Mouse (Mus musculus) stomach, embryonic 14.5 days (tissue): ENCODE measurements around the gene Prkcz. TPM values are rescaled to one million over a fixed set of nuclear protein-coding genes. Genes with fewer than 3 reads are reported as not detected.

Experiments used
- ATAC-seq: fragments of 200-750 bp; cut with Nextera tagmentation; 2 replicates; pipeline ENCODE4 v1.8.0; 2017; ENCODE audit warnings: low read depth, moderate TSS enrichment; ENCODE audit not compliant: insufficient number of reproducible peaks, insufficient read depth, low FRiP score
- H3K27ac ChIP-seq: fragments of 300-500 bp; sonication (generic); 2 replicates; pipeline ENCODE4 v1.5.1; 2014; ENCODE audit warnings: mild to moderate bottlenecking, low read length, moderate library complexity, mixed read lengths
- H3K27me3 ChIP-seq: fragments of 300-500 bp; sonication (generic); 2 replicates; pipeline ENCODE4 v1.6.1; 2014; ENCODE audit warnings: low read length, control low read depth, mixed read lengths; ENCODE audit not compliant: control insufficient read depth, insufficient read depth
- H3K36me3 ChIP-seq: fragments of 300-500 bp; sonication (generic); 2 replicates; pipeline ENCODE4 v1.6.1; 2014; ENCODE audit warnings: mild to moderate bottlenecking, control low read depth, low read length, moderate library complexity, mixed read lengths; ENCODE audit not compliant: control insufficient read depth, insufficient read depth
- H3K4me1 ChIP-seq: fragments of 300-500 bp; sonication (generic); 2 replicates; pipeline ENCODE4 v1.6.1; 2014; ENCODE audit warnings: low read length, control low read depth, mixed read lengths; ENCODE audit not compliant: control insufficient read depth, insufficient read depth
- H3K4me2 ChIP-seq: fragments of 300-500 bp; sonication (generic); replicated peaks from 2 replicates; pipeline ENCODE4 v1.6.1; 2014; ENCODE audit warnings: low read depth, low read length, control low read depth
- H3K4me3 ChIP-seq: fragments of 300-500 bp; sonication (generic); 2 replicates; pipeline ENCODE4 v1.5.1; 2014; ENCODE audit warnings: low read depth, low read length, control low read depth
- H3K9ac ChIP-seq: fragments of 300-500 bp; sonication (generic); replicated peaks from 2 replicates; pipeline ENCODE4 v1.6.1; 2014; ENCODE audit warnings: low read depth, mild to moderate bottlenecking, control low read depth, low read length, moderate library complexity, mixed read lengths
- H3K9me3 ChIP-seq: fragments of 300-500 bp; sonication (generic); 2 replicates; pipeline ENCODE4 v1.6.1; 2016; ENCODE audit warnings: low read depth, low read length, control low read depth; ENCODE audit not compliant: control insufficient read depth
- WGBS: fragments of 180-500 bp; shearing (Covaris S2); extraction: QIAGEN DNeasy Blood & Tissue Kit; methylation state at CpG from one replicate; pipeline ENCODE4 v1.1.7; 2014; 5-methylcytosine and 5-hydroxymethylcytosine counted together
- polyA plus RNA-seq: library from polyadenylated mRNA; unstranded; fragments of >200 nt; fragmentation: Nextera tagmentation; extraction: Ambion mirVana; gene quantifications from 2 replicates; pipeline ENCODE4 v1.2.1, GENCODE M21; 2014

The Prkcz gene
- polyA plus RNA-seq, 1 experiment from 2014 or later = 12.9 TPM

GRCm38 (mm10) chr4:155236737-155237385 lies 124.3 kb downstream of the Prkcz start:
- Histone ChIP-seq H3K27ac (peak overlapping the region; percentile 99), H3K4me1 (peaks cover 39% of the 10 kb centered on the region), H3K9me3 (no peaks in the 10 kb centered on the region), H3K4me3 (no peak overlapping the region), H3K27me3 (no peaks in the 10 kb centered on the region), H3K36me3 (no peaks in the 10 kb centered on the region), H3K9ac (no peak overlapping the region), H3K4me2 (no peak overlapping the region)
- no peak for ATAC-seq
- 77% methylated on average over 12 of the region's 12 CpGs for WGBS

GRCm38 (mm10) chr4:155235311-155236119 lies 125.6 kb downstream of the Prkcz start:
- 9% methylated on average over 18 of the region's 18 CpGs for WGBS
- Histone ChIP-seq H3K27ac (peak overlapping the region; percentile 99), H3K9ac (no peak overlapping the region; the same call in 1 of the 2 replicates), H3K4me1 (peaks cover 39% of the 10 kb centered on the region), H3K9me3 (no peaks in the 10 kb centered on the region), H3K27me3 (no peaks in the 10 kb centered on the region), H3K36me3 (no peaks in the 10 kb centered on the region), H3K4me3 (no peak overlapping the region), H3K4me2 (peak overlapping the region; percentile 30)
- peak; percentile 83 for ATAC-seq

DNA sequence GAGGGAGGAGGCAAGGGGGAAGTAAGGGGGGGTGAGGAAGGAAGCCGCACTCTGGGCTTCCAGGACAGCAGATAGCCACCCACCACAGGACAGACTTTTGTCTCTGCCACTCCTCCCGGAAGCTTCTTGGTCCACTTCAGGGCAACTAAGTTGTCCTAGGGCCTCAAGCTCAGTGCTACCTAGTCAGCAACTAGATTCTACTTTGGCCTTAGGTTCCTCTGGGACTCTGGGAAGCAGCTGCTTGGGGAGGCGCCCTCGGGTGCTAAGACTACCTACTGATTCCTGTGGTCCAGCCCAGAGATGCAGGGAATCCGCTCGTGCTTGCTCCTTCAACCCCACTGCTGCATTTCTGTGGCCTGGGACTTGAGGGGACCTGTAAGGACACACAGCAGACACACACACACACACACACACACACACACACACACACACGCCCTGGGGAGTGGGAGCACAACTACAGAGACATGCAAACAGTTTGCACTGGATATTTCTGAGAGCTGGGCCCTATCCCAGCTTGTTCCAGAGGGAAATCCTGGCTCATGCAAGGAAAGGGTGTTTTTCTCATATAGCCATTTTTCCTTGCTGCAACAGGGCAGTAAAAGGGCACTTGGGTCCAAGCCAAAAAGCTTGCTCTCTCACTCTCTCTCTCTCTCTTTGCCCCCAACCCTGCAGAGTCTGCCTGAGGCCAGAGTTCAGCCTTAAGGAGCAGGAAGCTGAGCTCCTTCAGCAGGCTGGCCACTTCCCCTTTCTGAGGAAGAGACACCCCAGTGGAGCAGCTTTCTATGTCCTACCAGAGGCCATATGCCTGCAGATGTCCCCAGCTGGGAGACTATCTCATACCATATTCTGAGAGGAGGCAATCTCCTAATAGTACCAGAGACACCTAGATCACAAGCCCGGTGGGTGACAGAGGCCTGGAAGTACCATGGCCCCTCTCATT lies 126.5 kb downstream of the Prkcz start:
- H3K36me3 ChIP-seq = no peaks in the 10 kb centered on the region
- no peaks in the 10 kb centered on the region for H3K9me3 ChIP-seq
- H3K9ac ChIP-seq = peak overlapping the region; percentile 10; the same call in 1 of the 2 replicates
- H3K4me1 ChIP-seq = peaks cover 39% of the 10 kb centered on the region
- H3K27me3 ChIP-seq = no peaks in the 10 kb centered on the region
- H3K4me3 ChIP-seq = no peak overlapping the region
- 47% methylated on average over 8 of the region's 8 CpGs for WGBS
- H3K27ac ChIP-seq = peak overlapping the region; percentile 99
- 0 out of 2 replicates have a peak, but pooled peaks have one; percentile 0 for ATAC-seq
- peak overlapping the region; percentile 30 for H3K4me2 ChIP-seq

- Histone ChIP-seq H3K4me1 (peaks cover 39% of the 10 kb centered on the region), H3K9me3 (no peaks in the 10 kb centered on the region), H3K9ac (0 out of 2 replicates have a peak overlapping the region, but pooled peaks have one; percentile 10), H3K27ac (peak overlapping the region; percentile 99), H3K4me3 (no peak overlapping the region), H3K36me3 (no peaks in the 10 kb centered on the region), H3K27me3 (no peaks in the 10 kb centered on the region), H3K4me2 (0 out of 2 replicates have a peak overlapping the region, but pooled peaks have one; percentile 30)
- 5% methylated on average over 10 of the region's 10 CpGs for WGBS
- peak; percentile 62; the same call in 1 of the 2 replicates for ATAC-seq
Measured at GRCm38 (mm10) chr4:155233878-155234277, 127.3 kb downstream of the Prkcz start.

GRCm38 (mm10) chr4:155228461-155228860 lies 132.7 kb downstream of the Prkcz start:
- peaks cover 10% of the 10 kb centered on the region for H3K4me1 ChIP-seq
- no peak overlapping the region for H3K9ac ChIP-seq
- H3K27me3 ChIP-seq = no peaks in the 10 kb centered on the region
- H3K9me3 ChIP-seq = no peaks in the 10 kb centered on the region
- H3K27ac ChIP-seq = no peak overlapping the region
- no peak overlapping the region for H3K4me3 ChIP-seq
- no peaks in the 10 kb centered on the region for H3K36me3 ChIP-seq
- 71% methylated on average over 5 of the region's 5 CpGs for WGBS
- no peak overlapping the region for H3K4me2 ChIP-seq
- no peak for ATAC-seq

DNA sequence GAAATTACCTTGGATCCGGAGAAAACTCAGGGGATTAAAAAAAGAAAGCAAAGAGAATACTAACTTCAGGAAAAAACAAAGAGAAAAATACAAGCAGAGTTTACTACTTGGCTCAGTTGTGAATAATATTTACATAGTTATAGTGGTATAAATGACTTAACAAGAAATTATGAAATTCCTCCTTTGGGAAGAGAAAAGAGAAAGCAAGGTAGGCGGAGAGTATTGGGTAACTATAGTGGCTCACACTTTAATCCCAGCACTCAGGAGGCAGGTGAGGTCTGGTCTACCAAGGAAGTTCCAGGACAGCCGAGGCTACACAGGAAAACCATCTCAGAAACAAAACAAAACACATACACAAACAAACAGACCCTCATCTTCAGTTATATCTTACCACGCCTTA lies 133.2 kb downstream of the Prkcz start:
- H3K27me3 ChIP-seq = no peaks in the 10 kb centered on the region
- no peaks in the 10 kb centered on the region for H3K9me3 ChIP-seq
- no peak for ATAC-seq
- no peak overlapping the region for H3K4me3 ChIP-seq
- WGBS = 78% methylated on average over 4 of the region's 4 CpGs
- no peak overlapping the region for H3K9ac ChIP-seq
- peaks cover 6% of the 10 kb centered on the region; the same call in 1 of the 2 replicates for H3K4me1 ChIP-seq
- H3K36me3 ChIP-seq = no peaks in the 10 kb centered on the region
- H3K27ac ChIP-seq = no peak overlapping the region
- no peak overlapping the region for H3K4me2 ChIP-seq

DNA sequence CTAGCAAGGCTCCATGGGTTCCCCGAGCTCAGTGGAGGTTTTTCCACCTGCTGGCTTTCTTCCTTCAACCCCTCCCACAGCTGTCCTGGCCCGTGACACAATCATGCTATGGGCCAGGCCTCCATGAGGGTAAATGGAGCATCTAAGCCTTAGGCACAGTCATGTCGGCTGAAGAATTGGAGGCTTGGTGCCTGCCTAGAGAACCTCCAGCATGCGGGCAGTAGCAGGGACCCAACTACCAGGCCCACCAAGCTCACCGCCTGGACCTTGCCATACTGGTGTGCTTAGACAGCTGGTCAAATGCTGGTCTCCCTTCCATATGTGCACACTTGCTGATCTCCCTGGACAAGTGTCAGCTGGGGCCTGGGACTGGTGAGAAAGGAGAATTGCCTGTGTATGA lies 135.2 kb downstream of the Prkcz start:
- Histone ChIP-seq H3K4me1 (peaks cover 6% of the 10 kb centered on the region; the same call in 1 of the 2 replicates), H3K36me3 (no peaks in the 10 kb centered on the region), H3K27ac (no peak overlapping the region), H3K9ac (no peak overlapping the region), H3K27me3 (no peaks in the 10 kb centered on the region), H3K4me3 (no peak overlapping the region), H3K9me3 (no peaks in the 10 kb centered on the region), H3K4me2 (no peak overlapping the region)
- ATAC-seq = no peak
- WGBS = 78% methylated on average over 5 of the region's 5 CpGs
